Mouse (Mus musculus) liver, adult 2 months (tissue): ENCODE data around the gene Txndc16. TPM values are rescaled to one million over a fixed set of nuclear protein-coding genes. Genes with fewer than 3 reads are reported as not detected.

Experiments
- DNase-seq: peaks from one replicate; pipeline ENCODE4 v3.0.0-alpha.2; 2011; ENCODE audit warnings: low read depth, low spot score; ENCODE audit errors: extremely low read depth
- H3K27ac ChIP-seq: fragments of 200-500 bp; replicated peaks from 2 replicates; pipeline ENCODE4 v1.5.1; 2012; ENCODE audit warnings: low read depth, mild to moderate bottlenecking, control low read depth, inconsistent platforms, low read length; ENCODE audit not compliant: insufficient read depth
- H3K27me3 ChIP-seq: fragments of 200-500 bp; 2 replicates; pipeline ENCODE4 v1.6.1; 2012; ENCODE audit warnings: mild to moderate bottlenecking, moderate library complexity, low read length, inconsistent platforms; ENCODE audit not compliant: control insufficient read depth, insufficient read depth
- H3K36me3 ChIP-seq: fragments of 200-500 bp; 2 replicates; pipeline ENCODE4 v1.6.1; 2012; ENCODE audit warnings: low read length, inconsistent platforms; ENCODE audit not compliant: control insufficient read depth, insufficient read depth
- H3K4me1 ChIP-seq: fragments of 200-500 bp; 2 replicates; pipeline ENCODE4 v1.6.1; 2011; ENCODE audit warnings: low read length; ENCODE audit not compliant: control insufficient read depth, insufficient read depth
- H3K4me3 ChIP-seq: fragments of 200-500 bp; 2 replicates; pipeline ENCODE4 v1.5.1; 2011; ENCODE audit warnings: low read depth, mild to moderate bottlenecking, control low read depth, low read length, moderate library complexity; ENCODE audit not compliant: insufficient read depth
- H3K79me2 ChIP-seq: fragments of 200-500 bp; 2 replicates; pipeline ENCODE4 v1.6.1; 2012; ENCODE audit warnings: inconsistent platforms, mild to moderate bottlenecking, low read length, moderate library complexity; ENCODE audit not compliant: control insufficient read depth, insufficient read depth
- H3K9ac ChIP-seq: fragments of 200-500 bp; 2 replicates; pipeline ENCODE4 v1.6.1; 2012; ENCODE audit warnings: low read depth, mild to moderate bottlenecking, control low read depth, inconsistent platforms, low read length
- CTCF ChIP-seq: fragments of 200-500 bp; IDR thresholded peaks from 2 replicates; pipeline ENCODE4 v1.5.1; 2011; ENCODE audit warnings: low read depth, low read length, control low read depth
- POLR2A ChIP-seq: fragments of 200-500 bp; IDR thresholded peaks from 2 replicates; pipeline ENCODE4 v1.6.1; 2011; ENCODE audit warnings: low read length, control low read depth; ENCODE audit not compliant: insufficient read depth; ENCODE audit errors: extremely low read depth
- WGBS: fragments of 180-500 bp; shearing (Covaris S2); methylation state at CpG from one replicate; pipeline ENCODE4 v1.1.7; 2018; 5-methylcytosine and 5-hydroxymethylcytosine counted together
- polyA plus RNA-seq: library from polyadenylated mRNA; depleted of rRNA; stranded (reverse); fragments of >200 nt; gene quantifications from 2 replicates; pipeline ENCODE4 v1.2.3, GENCODE M21; 2012
- total RNA-seq: library from RNA; depleted of rRNA; stranded (reverse); fragments of >200 nt; gene quantifications from 2 replicates; pipeline ENCODE4 v1.2.3, GENCODE M21; 2014

Gene Txndc16
- total and polyA plus RNA-seq, 2 experiments, result 0.81 to 10.3 TPM

DNA sequence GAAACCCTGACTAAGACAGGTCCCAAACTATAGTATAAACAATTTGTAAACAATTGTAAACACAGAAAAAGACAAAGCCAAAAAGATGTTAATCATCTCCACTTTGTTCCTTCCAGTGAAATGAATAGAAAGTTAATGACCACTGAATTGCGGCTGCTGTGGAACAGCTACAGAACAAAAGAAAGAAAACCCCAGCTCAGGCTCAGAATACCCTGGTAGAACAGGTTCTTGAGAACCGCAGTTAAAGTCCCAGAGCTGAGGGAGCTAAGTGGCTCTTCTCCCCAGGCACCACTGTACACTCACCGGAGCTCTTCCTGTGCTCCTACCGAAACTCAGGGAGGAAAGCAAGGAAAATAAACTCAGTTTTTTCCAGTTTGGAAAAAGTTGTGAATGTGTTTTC is 9.4 kb downstream of the Txndc16 start:
- no peaks in the 10 kb centered on the region for H3K4me1 ChIP-seq
- no peaks in the 10 kb centered on the region for H3K79me2 ChIP-seq
- peaks cover 2% of the 10 kb centered on the region; the same call in 1 of the 2 replicates for H3K36me3 ChIP-seq
- WGBS, result 89% methylated on average over 4 of the region's 4 CpGs
- H3K27me3 ChIP-seq, result no peaks in the 10 kb centered on the region
- no peak for DNase-seq
- H3K4me3 ChIP-seq, result no peak overlapping the region
- TF ChIP-seq POLR2A (no peak), CTCF (no peak)
- no peak overlapping the region for H3K27ac ChIP-seq
- H3K9ac ChIP-seq, result no peak overlapping the region

GRCm38 (mm10) chr14:45200607-45201006 is 19.5 kb downstream of the Txndc16 start:
- no peak for DNase-seq
- no peak overlapping the region for H3K4me3 ChIP-seq
- TF ChIP-seq POLR2A (no peak), CTCF (no peak)
- no peaks in the 10 kb centered on the region for H3K4me1 ChIP-seq
- H3K9ac ChIP-seq, result no peak overlapping the region
- peaks cover 2% of the 10 kb centered on the region for H3K36me3 ChIP-seq
- H3K27me3 ChIP-seq, result no peaks in the 10 kb centered on the region
- no peaks in the 10 kb centered on the region for H3K79me2 ChIP-seq
- no peak overlapping the region for H3K27ac ChIP-seq

DNA sequence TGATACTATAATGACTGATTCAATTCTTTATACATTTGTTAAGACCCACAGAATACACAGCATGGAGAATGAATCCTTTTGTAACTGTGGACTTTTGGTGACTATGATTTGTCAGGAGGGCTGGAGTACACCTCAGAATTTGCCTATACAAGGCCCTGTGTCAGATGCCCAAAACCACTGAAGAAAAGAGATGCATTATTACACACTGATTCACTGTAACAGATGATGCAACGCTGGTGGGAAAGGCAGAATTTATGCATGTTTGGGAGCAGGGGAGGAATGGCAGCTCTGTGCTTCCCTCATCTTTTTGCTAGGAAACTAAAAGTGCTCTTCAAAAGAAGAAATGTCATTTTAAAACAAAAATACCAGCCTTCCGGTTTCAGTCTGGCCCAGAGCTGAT is 29.1 kb downstream of the Txndc16 start:
- WGBS, result 89% methylated on average over 2 of the region's 2 CpGs
- no peak overlapping the region for H3K27ac ChIP-seq

DNA sequence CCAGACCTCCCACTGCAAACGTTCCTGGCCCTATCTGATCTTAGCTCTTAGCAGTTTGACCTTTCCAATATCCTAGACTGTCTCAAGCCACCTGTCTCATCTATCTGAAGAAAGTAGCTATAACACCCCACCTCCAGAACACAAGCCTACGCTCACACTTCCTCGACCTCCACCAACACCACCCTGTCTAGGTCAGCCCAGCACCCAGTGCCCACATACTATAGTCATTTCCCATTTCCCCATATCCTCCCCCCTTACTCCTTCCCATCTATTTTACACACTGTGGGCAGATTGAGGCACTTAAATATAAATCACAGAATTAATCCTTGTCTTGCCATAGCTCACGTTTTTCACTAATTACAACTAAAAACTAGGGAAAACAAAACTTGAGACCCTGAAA is 38.5 kb downstream of the Txndc16 start:
- Histone ChIP-seq H3K4me3 (no peak overlapping the region), H3K36me3 (no peaks in the 10 kb centered on the region), H3K9ac (no peak overlapping the region), H3K79me2 (no peaks in the 10 kb centered on the region), H3K27me3 (no peaks in the 10 kb centered on the region), H3K27ac (no peak overlapping the region), H3K4me1 (no peaks in the 10 kb centered on the region)
- 75% methylated on average over 4 of the region's 4 CpGs for WGBS
- no peak for DNase-seq
- no peak for TF ChIP-seq CTCF
- no peak for TF ChIP-seq POLR2A

More for the DNA sequence above, 29.1 kb downstream of the Txndc16 start:
- Histone ChIP-seq H3K9ac (no peak overlapping the region), H3K4me1 (no peaks in the 10 kb centered on the region), H3K36me3 (no peaks in the 10 kb centered on the region), H3K27me3 (no peaks in the 10 kb centered on the region), H3K79me2 (no peaks in the 10 kb centered on the region), H3K4me3 (no peak overlapping the region)
- no peak for DNase-seq
- TF ChIP-seq POLR2A (no peak), CTCF (no peak)

- Histone ChIP-seq H3K36me3 (no peaks in the 10 kb centered on the region), H3K4me3 (no peak overlapping the region), H3K27me3 (no peaks in the 10 kb centered on the region), H3K9ac (no peak overlapping the region), H3K27ac (no peak overlapping the region), H3K79me2 (no peaks in the 10 kb centered on the region), H3K4me1 (no peaks in the 10 kb centered on the region)
- TF ChIP-seq POLR2A, result no peak
- TF ChIP-seq CTCF, result no peak
- peak; percentile 4 for DNase-seq
- 91% methylated on average over 2 of the region's 2 CpGs for WGBS
Observed at GRCm38 (mm10) chr14:45179606-45180005, 40.5 kb downstream of the Txndc16 start.

- no peaks in the 10 kb centered on the region for H3K36me3 ChIP-seq
- 93% methylated on average over 2 of the region's 2 CpGs for WGBS
- no peak overlapping the region for H3K4me3 ChIP-seq
- TF ChIP-seq CTCF, result no peak
- no peak for TF ChIP-seq POLR2A
- H3K4me1 ChIP-seq, result no peaks in the 10 kb centered on the region
- H3K79me2 ChIP-seq, result no peaks in the 10 kb centered on the region
- H3K27ac ChIP-seq, result no peak overlapping the region
- H3K27me3 ChIP-seq, result no peaks in the 10 kb centered on the region
- no peak for DNase-seq
- H3K9ac ChIP-seq, result no peak overlapping the region
Observed at GRCm38 (mm10) chr14:45179186-45179585, 40.9 kb downstream of the Txndc16 start.
